Mouse (Mus musculus): ENCODE data around the gene Tmem175.
A peak's percentile ranks its signal among the peaks of the same experiment; 100 is the strongest.

DNA sequence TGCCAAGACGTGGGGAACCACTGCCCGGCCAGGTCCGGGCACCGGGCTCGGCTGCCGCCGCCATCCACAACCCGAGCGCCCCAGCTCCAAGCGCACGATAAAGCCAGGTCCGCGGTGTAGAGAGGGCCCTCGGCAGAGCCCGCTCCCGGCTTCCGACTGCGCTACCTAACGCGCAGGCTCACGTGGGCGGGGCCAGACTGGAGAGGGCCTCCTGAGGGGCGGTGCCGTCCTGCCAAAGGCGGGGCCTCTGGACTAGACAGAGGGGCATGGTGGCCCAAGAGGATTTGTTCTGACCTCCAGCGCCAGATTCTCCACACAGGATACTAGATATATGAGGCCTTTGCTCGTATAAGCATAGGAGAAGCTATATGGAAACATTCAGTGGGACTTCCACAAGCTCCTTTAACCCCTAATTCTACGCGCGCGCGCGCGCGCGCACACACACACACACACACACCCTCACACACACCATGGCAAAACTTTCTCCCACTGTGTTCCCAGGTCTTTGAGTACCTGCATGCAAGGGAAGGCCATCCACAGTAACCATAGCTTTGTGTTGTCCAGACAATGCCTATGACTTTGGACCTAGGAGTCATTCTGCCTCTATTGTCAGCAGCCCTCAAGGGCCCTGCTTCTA lies 31.2 kb downstream of the Tmem175 start:
- TF ChIP-seq POLR2A (IDR thresholded peaks at IDR 0.05; ENCODE audit: borderline replicate concordance, extremely low read depth, low read depth, low read length) (peak; percentile 65; the same call in 1 of the 2 replicates), CTCF (IDR thresholded peaks at IDR 0.05; ENCODE audit: insufficient read depth, low read length) (no peak)

Data from lung, adult 2 months (tissue).